Mouse (Mus musculus) MEL (cell line): Measurements from ENCODE around the gene Arid1a. TPM values are rescaled to one million over a fixed set of nuclear protein-coding genes. Genes with fewer than 3 reads are reported as not detected.
A peak's percentile ranks its signal among the peaks of the same experiment; 100 is the strongest.

Experiments
- DNase-seq: peaks from one replicate; pipeline ENCODE4 v3.0.0; 2011; ENCODE audit warnings: low read depth, low spot score
- H3K27ac ChIP-seq: 2 replicates; pipeline ENCODE4 v1.5.1; 2012; ENCODE audit warnings: low read depth, mild to moderate bottlenecking, control low read depth, low read length, moderate library complexity; ENCODE audit not compliant: control insufficient read depth
- H3K27me3 ChIP-seq, 2 experiments: fragments of 150-350 bp in 1 of 2; sonication (generic) in 1 of 2; 2 replicates each; pipeline ENCODE4 v1.6.1; 2012; ENCODE audit warnings: low read length in 2 of 2, mild to moderate bottlenecking in 2 of 2, improper control_type of control experiment in 1 of 2, moderate library complexity in 1 of 2; ENCODE audit not compliant: insufficient read depth in 2 of 2, control insufficient read depth in 1 of 2
- H3K36me3 ChIP-seq, 2 experiments: 2 replicates each; pipeline ENCODE4 v1.6.1; 2012 to 2014; ENCODE audit warnings: low read length in 2 of 2, improper control_type of control experiment in 1 of 2, inconsistent platforms in 1 of 2, mild to moderate bottlenecking in 1 of 2; ENCODE audit not compliant: insufficient read depth in 2 of 2, control insufficient read depth in 1 of 2
- H3K4me1 ChIP-seq, 2 experiments: fragments of 150-350 bp in 1 of 2; sonication (generic) in 1 of 2; 2 replicates each; pipeline ENCODE4 v1.6.1; 2012; ENCODE audit warnings: low read length in 2 of 2, improper control_type of control experiment in 1 of 2, mild to moderate bottlenecking in 1 of 2; ENCODE audit not compliant: insufficient read depth in 2 of 2, control insufficient read depth in 1 of 2
- H3K4me3 ChIP-seq, 2 experiments: fragments of 150-350 bp in 1 of 2; sonication (generic) in 1 of 2; 2 replicates each; pipeline ENCODE4 v1.5.1; 2012; ENCODE audit warnings: low read depth in 2 of 2, low read length in 2 of 2, mild to moderate bottlenecking in 2 of 2, moderate library complexity in 2 of 2, control low read depth in 1 of 2, improper control_type of control experiment in 1 of 2; ENCODE audit not compliant: control insufficient read depth in 1 of 2, insufficient read depth in 1 of 2
- H3K79me2 ChIP-seq: 2 replicates; pipeline ENCODE4 v1.6.1; 2012; ENCODE audit warnings: mild to moderate bottlenecking, low read length, moderate library complexity; ENCODE audit not compliant: control insufficient read depth, poor library complexity, insufficient read depth
- H3K9ac ChIP-seq: 2 replicates; pipeline ENCODE4 v1.6.1; 2012; ENCODE audit warnings: low read depth, mild to moderate bottlenecking, control low read depth, low read length, moderate library complexity; ENCODE audit not compliant: control insufficient read depth, poor library complexity, severe bottlenecking
- H3K9me3 ChIP-seq: fragments of 150-350 bp; sonication (generic); replicated peaks from 2 replicates; pipeline ENCODE4 v1.6.1; 2012; ENCODE audit warnings: mild to moderate bottlenecking, low read length, improper control_type of control experiment, moderate library complexity; ENCODE audit not compliant: insufficient read depth
- BHLHE40 ChIP-seq: IDR thresholded peaks from 2 replicates; pipeline ENCODE4 v1.6.1; 2012; ENCODE audit warnings: low read depth, mild to moderate bottlenecking, inconsistent platforms, low read length, improper control_type of control experiment, borderline replicate concordance
- CHD1 ChIP-seq: IDR thresholded peaks from 2 replicates; pipeline ENCODE4 v1.6.1; 2012; ENCODE audit warnings: low read depth, mild to moderate bottlenecking, inconsistent platforms, low read length, improper control_type of control experiment
- CHD2 ChIP-seq: IDR thresholded peaks from 2 replicates; pipeline ENCODE4 v1.6.1; 2011; ENCODE audit warnings: low read length, improper control_type of control experiment
- CTCF ChIP-seq, 3 experiments: IDR thresholded peaks in 2 of 3; conservative IDR thresholded peaks in 1 of 3; 2 replicates each; pipeline ENCODE4 v1.5.1; 2011 to 2012; ENCODE audit warnings: low read length in 3 of 3, low read depth in 2 of 3, mild to moderate bottlenecking in 2 of 3, improper control_type of control experiment in 1 of 3, inconsistent platforms in 1 of 3, mixed read lengths in 1 of 3, moderate library complexity in 1 of 3; ENCODE audit not compliant: control insufficient read depth in 1 of 3, insufficient read depth in 1 of 3, poor library complexity in 1 of 3, severe bottlenecking in 1 of 3
- EP300 ChIP-seq, 2 experiments: IDR thresholded peaks; 2 replicates each; pipeline ENCODE4 v1.6.1; 2011; ENCODE audit warnings: improper control_type of control experiment in 2 of 2, low read length in 2 of 2, low read depth in 1 of 2, mild to moderate bottlenecking in 1 of 2
- ETS1 ChIP-seq: IDR thresholded peaks from 2 replicates; pipeline ENCODE4 v1.6.1; 2012; ENCODE audit warnings: low read depth, mild to moderate bottlenecking, inconsistent platforms, low read length, improper control_type of control experiment, moderate library complexity
- GABPA ChIP-seq: IDR thresholded peaks from 2 replicates; pipeline ENCODE4 v1.6.1; 2012; ENCODE audit warnings: low read depth, mild to moderate bottlenecking, inconsistent platforms, low read length, improper control_type of control experiment, moderate library complexity
- JUND ChIP-seq: IDR thresholded peaks from 2 replicates; pipeline ENCODE4 v1.6.1; 2011; ENCODE audit warnings: low read depth, mild to moderate bottlenecking, improper control_type of control experiment, low read length
- KAT2A ChIP-seq: conservative IDR thresholded peaks from 2 replicates; pipeline ENCODE4 v1.6.1; 2012; ENCODE audit warnings: low read depth, low read length, improper control_type of control experiment, inconsistent platforms
- MAFK ChIP-seq: IDR thresholded peaks from 2 replicates; pipeline ENCODE4 v1.6.1; 2011; ENCODE audit warnings: low read depth, mild to moderate bottlenecking, low read length, improper control_type of control experiment, borderline replicate concordance
- MAX ChIP-seq: IDR thresholded peaks from 2 replicates; pipeline ENCODE4 v1.6.1; 2011; ENCODE audit warnings: low read length, improper control_type of control experiment
- MAZ ChIP-seq: IDR thresholded peaks from 2 replicates; pipeline ENCODE4 v1.6.1; 2012; ENCODE audit warnings: low read depth, mild to moderate bottlenecking, inconsistent platforms, low read length, improper control_type of control experiment
- MEF2A ChIP-seq: IDR thresholded peaks from 2 replicates; pipeline ENCODE4 v1.6.1; 2014; ENCODE audit warnings: low read depth, mild to moderate bottlenecking, inconsistent platforms, low read length, improper control_type of control experiment; ENCODE audit not compliant: poor library complexity, insufficient replicate concordance, severe bottlenecking; ENCODE audit errors: extremely low read depth
- MXI1 ChIP-seq: IDR thresholded peaks from 2 replicates; pipeline ENCODE4 v1.6.1; 2011; ENCODE audit warnings: mild to moderate bottlenecking, low read depth, low read length, improper control_type of control experiment
- MYB ChIP-seq: IDR thresholded peaks from 2 replicates; pipeline ENCODE4 v1.6.1; 2011; ENCODE audit warnings: mild to moderate bottlenecking, low read depth, low read length, improper control_type of control experiment
- NRF1 ChIP-seq: IDR thresholded peaks from 2 replicates; pipeline ENCODE4 v1.6.1; 2014; ENCODE audit warnings: low read depth, mild to moderate bottlenecking, inconsistent platforms, low read length, improper control_type of control experiment, moderate library complexity; ENCODE audit not compliant: poor library complexity, insufficient read depth, severe bottlenecking
- POLR2A ChIP-seq, 2 experiments: IDR thresholded peaks; 2 replicates each; pipeline ENCODE4 v1.6.1; 2011 to 2012; ENCODE audit warnings: low read length in 2 of 2, mild to moderate bottlenecking in 2 of 2, control low read depth in 1 of 2, improper control_type of control experiment in 1 of 2, low read depth in 1 of 2, moderate library complexity in 1 of 2; ENCODE audit not compliant: control insufficient read depth in 1 of 2, insufficient read depth in 1 of 2, poor library complexity in 1 of 2
- POLR2AphosphoS2 ChIP-seq: IDR thresholded peaks from 2 replicates; pipeline ENCODE4 v1.6.1; 2011; ENCODE audit warnings: low read length, improper control_type of control experiment
- POLR2AphosphoS5 ChIP-seq: IDR thresholded peaks from 2 replicates; pipeline ENCODE4 v1.6.1; 2012; ENCODE audit warnings: low read depth, borderline replicate concordance, mild to moderate bottlenecking, inconsistent platforms, low read length, moderate library complexity, mixed read lengths
- RAD21 ChIP-seq: IDR thresholded peaks from 2 replicates; pipeline ENCODE4 v1.6.1; 2011; ENCODE audit warnings: mild to moderate bottlenecking, low read depth, low read length, improper control_type of control experiment
- RCOR1 ChIP-seq: IDR thresholded peaks from 2 replicates; pipeline ENCODE4 v1.6.1; 2012; ENCODE audit warnings: low read depth, mild to moderate bottlenecking, inconsistent platforms, low read length, improper control_type of control experiment
- SMC3 ChIP-seq: IDR thresholded peaks from 2 replicates; pipeline ENCODE4 v1.6.1; 2011; ENCODE audit warnings: low read depth, low read length, improper control_type of control experiment
- TAL1 ChIP-seq: IDR thresholded peaks from 2 replicates; pipeline ENCODE4 v1.6.1; 2012; ENCODE audit warnings: mild to moderate bottlenecking, inconsistent platforms, low read length, moderate library complexity, mixed read lengths
- TBP ChIP-seq: IDR thresholded peaks from 2 replicates; pipeline ENCODE4 v1.8.0; 2011; ENCODE audit warnings: low read depth, low read length, improper control_type of control experiment
- TCF12 ChIP-seq: IDR thresholded peaks from 2 replicates; pipeline ENCODE4 v1.6.1; 2014; ENCODE audit warnings: low read depth, mild to moderate bottlenecking, inconsistent platforms, low read length, improper control_type of control experiment, moderate library complexity
- USF2 ChIP-seq, 2 experiments: IDR thresholded peaks; 2 replicates each; pipeline ENCODE4 v1.6.1; 2011 to 2012; ENCODE audit warnings: improper control_type of control experiment in 2 of 2, low read length in 2 of 2, borderline replicate concordance in 1 of 2, inconsistent platforms in 1 of 2, low read depth in 1 of 2, mild to moderate bottlenecking in 1 of 2; ENCODE audit not compliant: insufficient read depth in 1 of 2
- ZC3H11A ChIP-seq: IDR thresholded peaks from 2 replicates; pipeline ENCODE4 v1.6.1; 2012; ENCODE audit warnings: low read depth, mild to moderate bottlenecking, inconsistent platforms, low read length, improper control_type of control experiment
- ZNF384 ChIP-seq: IDR thresholded peaks from 2 replicates; pipeline ENCODE4 v1.6.1; 2012; ENCODE audit warnings: low read depth, mild to moderate bottlenecking, inconsistent platforms, low read length, improper control_type of control experiment
- polyA plus RNA-seq, 2 experiments: library from polyadenylated mRNA; stranded (reverse) in 1 of 2; unstranded in 1 of 2; fragments of >175 nt in 1 of 2; fragments of >200 nt in 1 of 2; gene quantifications; 2 replicates each; pipeline versions ENCODE4 v1.2.1 to v1.2.4; 2012; ENCODE audit warnings: low replicate concordance in 2 of 2, low read depth in 1 of 2; ENCODE audit not compliant: insufficient read length in 2 of 2, insufficient read depth in 1 of 2, missing spikeins in 1 of 2
- total RNA-seq: library from RNA; depleted of rRNA; stranded (reverse); fragments of 300-350 nt; gene quantifications from 2 replicates; pipeline ENCODE4 v1.2.3, GENCODE M21; 2012

The Arid1a gene
- total and polyA plus RNA-seq, 3 experiments, result 18.1 to 83.3 (median 70.6) TPM

DNA sequence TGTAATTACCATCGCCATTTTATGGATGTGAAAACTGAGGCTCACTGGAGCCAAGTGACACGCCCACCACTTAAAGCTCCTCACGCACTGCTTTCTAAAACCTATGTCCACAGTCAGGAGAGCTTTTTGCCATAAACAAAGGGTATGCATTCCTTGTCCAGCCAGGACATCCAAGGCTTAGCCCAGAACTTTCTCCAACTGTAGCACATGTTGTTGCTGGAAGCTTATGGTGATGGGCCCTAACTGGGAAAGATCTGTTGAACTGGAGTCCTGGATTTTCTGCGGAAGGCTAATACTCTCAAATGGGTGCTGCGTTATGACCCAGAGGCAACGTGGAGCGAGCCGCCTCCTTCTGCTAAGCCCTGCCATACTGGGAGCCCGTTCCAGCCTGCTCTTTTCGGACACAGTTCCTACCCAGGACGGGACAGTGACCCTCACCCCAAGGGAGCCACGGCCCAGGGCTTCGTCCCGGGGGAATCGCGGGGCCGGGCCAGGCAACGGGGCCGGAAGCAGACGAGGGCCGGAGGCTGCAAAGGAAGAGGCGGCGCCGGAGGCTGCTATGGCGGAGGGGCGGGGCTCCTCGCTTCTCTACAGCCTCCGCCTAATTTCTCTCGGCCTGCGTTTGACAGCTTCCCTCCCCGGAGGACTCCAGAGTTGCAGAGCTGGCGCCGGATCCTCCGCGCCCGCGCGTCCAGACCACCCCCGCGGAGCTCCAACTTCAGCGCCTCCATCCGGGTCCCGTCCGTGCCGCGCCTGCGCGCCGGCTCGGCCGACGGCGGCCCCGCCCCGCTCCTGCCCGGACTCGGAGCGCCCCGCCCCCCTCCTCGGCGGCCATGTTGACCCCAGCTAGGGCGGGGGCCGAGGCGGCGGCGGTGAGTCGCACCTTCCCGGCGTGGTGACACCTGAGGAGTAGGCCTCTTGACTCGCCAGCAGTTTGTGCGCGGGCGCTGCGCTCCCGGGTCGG is 84.4 kb downstream of the Arid1a start, which contains the start of gene Pigv (continued):
- TF ChIP-seq KAT2A (peak; percentile 59; the same call in 1 of the 2 replicates), NRF1 (peak; percentile 83), SMC3 (no peak), ZC3H11A (no peak), MEF2A (0 out of 2 replicates have a peak, but pooled peaks have one; percentile 35), TCF12 (peak; percentile 47; the same call in 1 of the 2 replicates), EP300 (IDR thresholded peaks at IDR 0.05; ENCODE audit: low read depth in 1 of 2, low read length in 2 of 2) (no peak; a peak in 1 of 4 replicates), MXI1 (peak; percentile 67), TBP (peak; percentile 90), USF2 (IDR thresholded peaks at IDR 0.05; ENCODE audit: borderline replicate concordance in 1 of 2, insufficient read depth in 1 of 2, low read depth in 1 of 2, low read length in 2 of 2) (no peak)

DNA sequence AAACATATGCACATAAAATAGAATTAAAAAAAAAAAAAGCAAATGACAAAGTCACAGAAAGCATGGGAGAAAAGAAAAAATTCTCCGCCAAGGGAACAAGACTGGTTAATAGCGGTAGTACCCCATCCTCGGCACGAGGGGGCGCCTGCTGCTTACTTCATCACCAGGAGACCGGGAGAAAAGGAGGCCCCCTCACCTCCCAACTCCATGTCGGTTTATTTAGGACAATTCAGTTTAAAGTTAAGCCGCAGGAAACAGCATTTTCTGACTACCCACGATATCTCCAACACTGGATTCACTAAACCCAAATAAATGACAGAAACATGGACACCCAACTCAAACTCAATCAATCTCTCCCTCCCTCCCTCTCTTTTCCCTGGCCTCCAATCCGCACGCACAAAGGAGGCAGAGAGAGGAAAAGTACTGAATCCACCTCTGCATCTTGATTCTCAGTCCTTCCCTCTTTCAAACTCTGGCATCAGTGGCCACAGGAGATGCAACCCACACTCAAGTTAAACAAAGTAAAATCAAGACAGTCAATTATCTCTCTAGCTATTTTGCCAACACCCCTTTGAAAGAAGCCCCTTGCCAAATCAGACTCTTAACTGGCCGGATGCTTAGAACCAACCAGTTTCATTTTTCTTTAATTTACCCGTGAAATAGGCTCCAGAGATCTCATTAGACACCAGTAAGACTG is 85.2 kb downstream of the Arid1a start:
- Histone ChIP-seq H3K36me3 (peaks cover 0 to 32% of the 10 kb centered on the region in 2 experiments; a peak in 3 of 4 replicates), H3K79me2 (peaks cover 7% of the 10 kb centered on the region), H3K27me3 (no peaks in the 10 kb centered on the region), H3K4me1 (peaks cover 5 to 36% of the 10 kb centered on the region in 2 experiments), H3K27ac (peak overlapping the region; percentile 100), H3K9me3 (no peaks in the 10 kb centered on the region), H3K9ac (peak overlapping the region; percentile 88), H3K4me3 (peak overlapping the region; percentile 75 to 76)
- peak; percentile 92 for DNase-seq
- TF ChIP-seq CHD2, result no peak
- peak; percentile 17; the same call in 1 of the 2 replicates for TF ChIP-seq GABPA
- TF ChIP-seq USF2 (IDR thresholded peaks at IDR 0.05; ENCODE audit: borderline replicate concordance in 1 of 2, insufficient read depth in 1 of 2, low read depth in 1 of 2, low read length in 2 of 2), result no peak
- peak; percentile 91 for TF ChIP-seq RAD21
- no peak for TF ChIP-seq TAL1
- peak; percentile 89 for TF ChIP-seq SMC3
- TF ChIP-seq TBP, result no peak
- 0 out of 2 replicates have a peak, but pooled peaks have one; percentile 45 for TF ChIP-seq JUND
- no peak for TF ChIP-seq TCF12
- TF ChIP-seq CHD1, result peak; percentile 95; the same call in 1 of the 2 replicates
- TF ChIP-seq MEF2A, result no peak
- no peak for TF ChIP-seq MAFK
- no peak for TF ChIP-seq POLR2AphosphoS5
- peak; percentile 96 for TF ChIP-seq ZC3H11A
- peak; percentile 15; the same call in 1 of the 2 replicates for TF ChIP-seq ETS1
- peak; percentile 34; the same call in 1 of the 2 replicates for TF ChIP-seq MAX
- no peak; the same call in 1 of the 2 replicates for TF ChIP-seq KAT2A
- TF ChIP-seq BHLHE40, result 0 out of 2 replicates have a peak, but pooled peaks have one; percentile 27
- no peak for TF ChIP-seq POLR2AphosphoS2
- TF ChIP-seq CTCF (IDR thresholded peaks at IDR 0.05 in 2 of 3, conservative IDR thresholded peaks at IDR 0.05 in 1 of 3; ENCODE audit: control insufficient read depth in 1 of 3, insufficient read depth in 1 of 3, low read depth in 2 of 3, low read length in 3 of 3, poor library complexity in 1 of 3, severe bottlenecking in 1 of 3), result peak; percentile 64 to 93 (median 91)
- no peak for TF ChIP-seq NRF1
- 0 out of 2 replicates have a peak, but pooled peaks have one; percentile 23 for TF ChIP-seq MYB
- TF ChIP-seq ZNF384, result peak; percentile 65
- TF ChIP-seq POLR2A (IDR thresholded peaks at IDR 0.05; ENCODE audit: control insufficient read depth in 1 of 2, insufficient read depth in 1 of 2, low read depth in 1 of 2, low read length in 2 of 2, poor library complexity in 1 of 2), result no peak
- TF ChIP-seq RCOR1, result peak; percentile 68
- TF ChIP-seq MAZ, result peak; percentile 78
